In genomic region chr14:21500154-21501047, GRCm38 (mm10) we compare ENCODE assay signal across 8 mouse cellular contexts. TPM values are rescaled to one million over a fixed set of nuclear protein-coding genes. Genes with fewer than 3 reads are reported as not detected.
DNase-seq lines count a peak whose midpoint lies in the region; ATAC-seq lines count a peak whose summit lies in the region.

No protein-coding gene starts in this region.

- H3K27me3 ChIP-seq in heart, embryonic 14.5 days (ENCODE audit: control insufficient read depth, insufficient read depth, low read length): no peaks in the 10 kb centered on the region
- H3K27me3 ChIP-seq in liver, embryonic 13.5 days: peaks cover 22% of the 10 kb centered on the region
- no peaks in the 10 kb centered on the region for H3K27me3 ChIP-seq in stomach, embryonic 16.5 days (ENCODE audit: control insufficient read depth, insufficient read depth, low read length)

- H3K4me2 ChIP-seq in heart, embryonic 14.5 days (ENCODE audit: low read length): peak overlapping the region; percentile 68
- H3K4me2 ChIP-seq in liver, embryonic 13.5 days: peak overlapping the region; percentile 100
- H3K4me2 ChIP-seq in stomach, embryonic 16.5 days (ENCODE audit: low read depth, low read length): peak overlapping the region; percentile 81

- ATAC-seq in CD4-positive, CD25-positive, alpha-beta regulatory T cell, adult 4 months: peak; percentile 84
- ATAC-seq in heart, embryonic 14.5 days (ENCODE audit: insufficient number of reproducible peaks, insufficient read depth, low FRiP score, low read depth): peak; percentile 94
- peak; percentile 95 for ATAC-seq in liver, embryonic 13.5 days (ENCODE audit: low read depth)
- peak; percentile 95 for ATAC-seq in stomach, embryonic 16.5 days (ENCODE audit: insufficient read depth, low FRiP score)

- WGBS in heart, embryonic 14.5 days: under 1% methylated on average over 70 of the region's 75 CpGs
- WGBS in liver, embryonic 13.5 days (ENCODE audit: insufficient replicate concordance): under 1% methylated on average over 75 of the region's 75 CpGs
- under 1% methylated on average over 74 of the region's 75 CpGs for WGBS in stomach, embryonic 16.5 days

- peak overlapping the region; percentile 95 for H3K9ac ChIP-seq in heart, embryonic 14.5 days (ENCODE audit: low read length)
- peak overlapping the region; percentile 88 for H3K9ac ChIP-seq in liver, embryonic 13.5 days
- peak overlapping the region; percentile 96 for H3K9ac ChIP-seq in stomach, embryonic 16.5 days (ENCODE audit: low read length)

- DNase-seq in c-Kit-negative CD71-positive TER-119-positive erythroid progenitor cells, embryonic 14.5 days (ENCODE audit: low read depth, low spot score): peak; percentile 97
- peak; percentile 99 for DNase-seq in fibroblast of lung, adult 2 months (ENCODE audit: low read depth)
- peak; percentile 100 for DNase-seq in kidney, postnatal 14 days
- DNase-seq in liver, embryonic 13.5 days: peak; percentile 98
- DNase-seq in neural tube, embryonic 10.5 days (ENCODE audit: extremely low spot score, low spot score): peak; percentile 99

- H3K27ac ChIP-seq in heart, embryonic 14.5 days (replicated peaks in 1 of 2; ENCODE audit: control insufficient read depth in 1 of 2, insufficient read depth in 1 of 2, low read depth in 2 of 2, low read length in 2 of 2): peak overlapping the region; percentile 98 to 99
- H3K27ac ChIP-seq in liver, embryonic 13.5 days: peak overlapping the region; percentile 91
- H3K27ac ChIP-seq in stomach, embryonic 16.5 days (ENCODE audit: low read length): peak overlapping the region; percentile 97

- H3K9me3 ChIP-seq in heart, embryonic 14.5 days (ENCODE audit: control insufficient read depth, low read length): no peaks in the 10 kb centered on the region
- H3K9me3 ChIP-seq in liver, embryonic 13.5 days (replicated peaks): no peaks in the 10 kb centered on the region
- H3K9me3 ChIP-seq in stomach, embryonic 16.5 days (replicated peaks; ENCODE audit: control insufficient read depth, low read length): no peaks in the 10 kb centered on the region

- H3K4me3 ChIP-seq in heart, embryonic 14.5 days (ENCODE audit: control insufficient read depth in 1 of 2, insufficient read depth in 1 of 2, low read depth in 1 of 2, low read length in 2 of 2): peak overlapping the region; percentile 85 to 95
- peak overlapping the region; percentile 88 for H3K4me3 ChIP-seq in liver, embryonic 13.5 days (replicated peaks)
- peak overlapping the region; percentile 91 for H3K4me3 ChIP-seq in stomach, embryonic 16.5 days (replicated peaks; ENCODE audit: low read length)

- H3K36me3 ChIP-seq in heart, embryonic 14.5 days (ENCODE audit: control insufficient read depth, insufficient read depth, low read length): 0 out of 2 replicates have a peak, but pooled peaks cover 6% of the 10 kb centered on the region
- no peaks in the 10 kb centered on the region for H3K36me3 ChIP-seq in liver, embryonic 13.5 days
- H3K36me3 ChIP-seq in stomach, embryonic 16.5 days (ENCODE audit: control insufficient read depth, insufficient read depth, low read length): no peaks in the 10 kb centered on the region

- peaks cover 13 to 40% of the 10 kb centered on the region in 2 experiments for H3K4me1 ChIP-seq in heart, embryonic 14.5 days (ENCODE audit: control insufficient read depth in 2 of 2, insufficient read depth in 2 of 2, low read length in 2 of 2)
- peaks cover 49% of the 10 kb centered on the region for H3K4me1 ChIP-seq in liver, embryonic 13.5 days (replicated peaks)
- peaks cover 18% of the 10 kb centered on the region for H3K4me1 ChIP-seq in stomach, embryonic 16.5 days (ENCODE audit: control insufficient read depth, insufficient read depth, low read length)

RNA-seq across cellular contexts. Expression of gene Kat6b, which starts 19.2 kb away (rescaled TPM):
- polyA plus RNA-seq in CD4-positive, CD25-positive, alpha-beta regulatory T cell, adult 4 months (2017; shearing (Covaris generic)): 10 to 100 TPM; 17.1 to 18.3 TPM
- polyA plus RNA-seq in heart, embryonic 14.5 days (2014; fragmentation: Nextera tagmentation; extraction: Ambion mirVana): 13.4 and 18.5 TPM in 2 replicates
- polyA plus RNA-seq in liver, embryonic 13.5 days (2015; fragmentation: Nextera tagmentation; extraction: Ambion mirVana): 1.4 and 2.3 TPM in 2 replicates
- 12.5 TPM in 2 replicates for polyA plus RNA-seq in stomach, embryonic 16.5 days (2015; fragmentation: Nextera tagmentation; extraction: Ambion mirVana)

Comparison
In these comparisons a context has a peak if more than half of its experiments do, and no peak if none do; other contexts are left out.
1. Peak in every context shown above with its lines: DNase-seq, ATAC-seq, H3K4me3 ChIP-seq and H3K27ac ChIP-seq.